Mouse (Mus musculus) left cerebral cortex, adult 8-10 months (tissue): ENCODE measurements at regions not wholly inside any gene's neighbourhood (a gene's known extent, or its start where the extent isn't known, plus 50 kb on each side); places are given as distances from the start of the nearest gene placed in this dataset.

ENCODE experiments used
- DNase-seq, 2 experiments: peaks; one replicate each; pipeline ENCODE4 v3.0.0; 2022; ENCODE audit warnings: low spot score in 2 of 2

- peak in 1 of 2 experiments; percentile 7 for DNase-seq
These were observed 161.1 kb downstream of the March11 start for GRCm38 (mm10) chr15:26469901-26470383.

GRCm38 (mm10) chr15:26487378-26487777 is 178.5 kb downstream of the March11 start:
- no peak for DNase-seq
